Mouse (Mus musculus) CH12.LX (cell line): ENCODE data around the gene Isyna1.

ENCODE experiments used
- CHD2 ChIP-seq: IDR thresholded peaks from 2 replicates; pipeline ENCODE4 v1.6.1; 2011; ENCODE audit warnings: low read length, improper control_type of control experiment
- CTCF ChIP-seq, 2 experiments: IDR thresholded peaks in 1 of 2; conservative IDR thresholded peaks in 1 of 2; 2 replicates each; pipeline ENCODE4 v1.5.1; 2011 to 2012; ENCODE audit warnings: low read depth in 2 of 2, low read length in 2 of 2, improper control_type of control experiment in 1 of 2, inconsistent platforms in 1 of 2, mild to moderate bottlenecking in 1 of 2, moderate library complexity in 1 of 2
- ETS1 ChIP-seq: conservative IDR thresholded peaks from 2 replicates; pipeline ENCODE4 v1.6.1; 2012; ENCODE audit warnings: low read depth, mild to moderate bottlenecking, inconsistent platforms, low read length, improper control_type of control experiment, moderate library complexity
- HCFC1 ChIP-seq: IDR thresholded peaks from 2 replicates; pipeline ENCODE4 v1.6.1; 2012; ENCODE audit warnings: low read depth, mild to moderate bottlenecking, inconsistent platforms, low read length, improper control_type of control experiment
- JUND ChIP-seq: conservative IDR thresholded peaks from 2 replicates; pipeline ENCODE4 v1.6.1; 2011; ENCODE audit warnings: low read depth, low read length, improper control_type of control experiment
- KAT2A ChIP-seq: IDR thresholded peaks from 2 replicates; pipeline ENCODE4 v1.6.1; 2012; ENCODE audit warnings: low read length, improper control_type of control experiment, inconsistent platforms; ENCODE audit not compliant: insufficient replicate concordance
- MAX ChIP-seq: IDR thresholded peaks from 2 replicates; pipeline ENCODE4 v1.6.1; 2011; ENCODE audit warnings: low read length, improper control_type of control experiment
- POLR2A ChIP-seq: IDR thresholded peaks from 2 replicates; pipeline ENCODE4 v1.6.1; 2011; ENCODE audit warnings: low read depth, mild to moderate bottlenecking, improper control_type of control experiment, low read length
- RCOR1 ChIP-seq: conservative IDR thresholded peaks from 2 replicates; pipeline ENCODE4 v1.6.1; 2012; ENCODE audit warnings: low read depth, mild to moderate bottlenecking, inconsistent platforms, low read length, improper control_type of control experiment
- UBTF ChIP-seq: IDR thresholded peaks from 2 replicates; pipeline ENCODE4 v1.6.1; 2012; ENCODE audit warnings: low read depth, mild to moderate bottlenecking, inconsistent platforms, low read length, improper control_type of control experiment, moderate library complexity
- USF1 ChIP-seq: IDR thresholded peaks from 2 replicates; pipeline ENCODE4 v1.6.1; 2014; ENCODE audit warnings: low read depth, mild to moderate bottlenecking, inconsistent platforms, low read length, improper control_type of control experiment
- ZC3H11A ChIP-seq: IDR thresholded peaks from 2 replicates; pipeline ENCODE4 v1.6.1; 2012; ENCODE audit warnings: low read depth, mild to moderate bottlenecking, inconsistent platforms, low read length, improper control_type of control experiment
- ZKSCAN1 ChIP-seq: IDR thresholded peaks from 2 replicates; pipeline ENCODE4 v1.6.1; 2012; ENCODE audit warnings: low read depth, inconsistent platforms, low read length, improper control_type of control experiment, borderline replicate concordance
- ZNF384 ChIP-seq: IDR thresholded peaks from 2 replicates; pipeline ENCODE4 v1.6.1; 2012; ENCODE audit warnings: low read depth, low read length, improper control_type of control experiment, inconsistent platforms

- no peak for TF ChIP-seq JUND
- TF ChIP-seq CHD2, result no peak
- no peak for TF ChIP-seq ZKSCAN1
- TF ChIP-seq ETS1, result no peak
- no peak for TF ChIP-seq ZNF384
- TF ChIP-seq CTCF (conservative IDR thresholded peaks at IDR 0.05 in 1 of 2, IDR thresholded peaks at IDR 0.05 in 1 of 2; ENCODE audit: low read depth in 2 of 2, low read length in 2 of 2), result no peak
- TF ChIP-seq USF1, result no peak
- no peak for TF ChIP-seq HCFC1
- TF ChIP-seq UBTF, result no peak
- no peak for TF ChIP-seq MAX
- TF ChIP-seq ZC3H11A, result no peak
- TF ChIP-seq POLR2A, result no peak
- no peak for TF ChIP-seq KAT2A
- TF ChIP-seq RCOR1, result no peak
Observed at GRCm38 (mm10) chr8:70605871-70606779, 12.0 kb downstream of the Isyna1 start.
